Mouse (Mus musculus): ENCODE measurements at regions not wholly inside any gene's neighbourhood (a gene's known extent, or its start where the extent isn't known, plus 50 kb on each side); places are given as distances from the start of the nearest gene placed in this dataset.

DNA sequence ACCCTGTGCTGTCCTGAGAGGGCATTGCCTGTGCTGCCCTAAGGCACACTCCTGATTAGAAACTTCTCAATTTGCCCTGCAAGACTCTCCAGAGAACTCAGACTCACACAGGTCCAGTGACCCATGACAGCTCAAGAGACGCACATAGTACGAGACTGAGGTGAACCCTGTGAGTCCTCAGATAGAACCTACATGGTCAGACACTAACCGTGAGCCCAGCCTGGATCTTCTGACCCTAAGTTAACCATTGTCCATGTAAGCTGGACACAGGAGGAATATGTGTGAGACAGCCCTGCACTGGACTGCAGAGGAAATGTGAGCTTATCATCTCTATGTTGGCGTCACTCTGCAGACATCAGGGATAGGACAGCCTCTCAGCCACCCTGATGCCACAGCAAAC lies 91.4 kb upstream of the Selenok start:
- no peak for DNase-seq (ENCODE audit: low spot score in 2 of 2)

GRCm38 (mm10) chr14:29877671-29878422 lies 90.3 kb upstream of the Selenok start:
- DNase-seq (ENCODE audit: low spot score in 2 of 2) = peak; percentile 30 to 41

GRCm38 (mm10) chr14:29878423-29878800 lies 89.7 kb upstream of the Selenok start:
- no peak for DNase-seq (ENCODE audit: low spot score in 2 of 2)

DNA sequence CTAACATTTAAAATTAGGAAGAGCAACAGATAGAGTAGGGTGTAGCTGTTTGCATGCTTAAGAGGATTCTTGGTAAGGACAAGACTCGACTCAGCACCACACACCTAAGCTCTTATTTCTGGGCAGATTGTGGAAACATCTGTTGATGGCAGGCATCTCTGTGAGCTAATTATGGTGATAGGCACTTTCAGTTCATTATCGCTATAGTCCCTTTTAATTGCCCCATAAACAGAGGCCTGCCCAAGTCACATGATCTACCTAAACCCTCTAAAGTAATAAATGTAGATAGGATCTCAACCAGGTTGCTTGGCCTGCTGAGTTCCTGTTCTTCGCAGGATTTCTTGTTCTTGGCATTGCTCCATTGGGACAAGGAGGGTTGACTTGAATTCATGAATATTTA lies 88.8 kb upstream of the Selenok start:
- no peak for DNase-seq (ENCODE audit: low spot score in 2 of 2)

DNA sequence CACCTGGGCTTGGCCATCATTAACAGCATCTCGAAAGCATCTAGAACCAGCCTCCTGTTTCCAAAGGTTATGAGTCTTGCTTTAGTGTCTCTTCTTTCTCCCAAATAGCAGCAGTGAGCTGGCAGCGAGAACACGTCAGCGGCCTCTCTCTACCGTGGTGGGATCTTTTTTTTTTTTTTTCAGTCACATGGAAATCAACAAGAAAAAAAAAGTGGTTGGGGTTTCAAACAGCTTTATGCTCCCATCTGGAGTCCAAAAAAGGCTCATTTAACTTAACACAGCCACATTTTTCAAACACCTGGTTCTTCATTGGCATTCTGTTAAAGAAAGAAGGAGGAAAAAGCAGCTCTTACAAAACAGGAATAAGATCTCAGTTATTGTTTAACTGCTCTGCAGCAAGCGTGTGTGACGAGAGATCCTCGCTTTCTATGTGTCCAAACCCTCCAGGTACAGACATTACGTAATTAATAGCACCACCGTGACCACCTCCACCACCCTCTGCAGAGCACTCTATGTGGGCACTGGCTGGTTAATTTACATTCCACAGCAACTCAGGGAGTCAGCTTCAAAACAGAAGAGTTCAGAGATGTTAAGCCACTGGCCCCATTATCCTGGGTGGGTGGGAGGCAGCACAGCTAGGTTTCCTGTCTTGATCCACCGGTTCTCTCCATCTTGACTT lies 85.3 kb upstream of the Selenok start:
- peak; percentile 41 to 47 for DNase-seq (ENCODE audit: low spot score in 2 of 2)

DNA sequence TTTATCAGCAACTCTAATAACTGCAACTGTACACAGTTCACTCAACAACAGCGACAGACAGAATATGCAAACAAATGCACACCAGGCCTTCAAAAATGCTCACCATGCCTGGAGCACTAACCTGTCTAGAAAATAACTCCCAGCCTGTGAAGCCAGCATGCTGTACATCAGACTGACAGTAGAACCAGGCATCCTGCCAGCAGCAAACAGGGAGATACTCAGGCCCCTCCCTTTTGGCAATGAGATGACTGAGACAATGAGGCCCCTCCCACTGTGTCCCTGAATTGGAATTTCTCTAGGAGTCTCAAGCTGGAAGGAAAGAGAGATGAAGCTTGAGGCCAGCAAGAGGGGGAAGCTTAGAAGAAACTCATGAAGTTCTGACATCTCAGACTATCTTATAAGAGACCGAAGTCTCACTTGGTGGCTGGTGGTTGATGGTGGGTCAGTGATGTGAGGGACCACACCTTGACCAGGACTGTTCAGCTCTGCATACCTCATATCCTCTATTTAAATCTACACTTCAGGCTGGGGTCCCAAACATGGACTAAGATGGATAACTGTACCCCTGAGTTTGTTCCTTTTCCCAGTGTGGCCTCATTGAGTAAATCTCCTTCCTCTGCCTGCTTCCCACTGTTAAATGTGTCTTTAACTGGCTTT lies 72.6 kb upstream of the Selenok start:
- peak; percentile 73 to 83 for DNase-seq (ENCODE audit: low spot score in 2 of 2)

DNA sequence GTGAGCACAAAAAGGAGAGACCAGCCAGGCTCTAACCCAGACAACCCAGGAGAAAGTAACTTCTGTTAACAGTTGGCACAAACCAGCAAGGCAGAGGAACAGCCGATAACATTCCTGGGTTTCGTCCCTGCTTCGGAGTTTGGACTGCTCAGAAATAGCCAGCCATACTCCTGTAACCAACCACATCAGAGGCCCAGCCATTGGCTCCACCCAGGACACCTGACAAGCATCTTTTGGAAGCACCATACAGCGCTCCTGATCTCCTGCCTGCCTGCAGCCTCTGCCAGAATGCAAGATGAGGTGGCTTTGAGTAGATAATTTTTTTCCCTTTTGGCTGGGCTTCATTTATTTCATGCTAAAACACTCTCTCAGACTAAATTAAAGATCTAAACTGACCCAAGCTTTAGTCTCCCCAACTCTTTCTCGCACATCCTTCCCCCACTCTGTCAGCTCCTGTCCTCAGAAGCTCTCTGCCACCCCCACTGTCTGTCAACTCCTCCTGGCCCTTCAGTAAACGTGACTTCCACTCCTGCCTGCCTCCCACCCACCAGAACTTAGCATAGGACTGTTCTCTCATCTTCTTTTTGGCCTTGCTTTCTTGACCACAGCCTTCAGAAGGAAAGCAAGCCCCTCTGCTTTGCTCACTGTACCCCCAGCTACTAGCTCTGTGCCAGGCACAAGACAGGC lies 72.0 kb upstream of the Selenok start:
- no peak for DNase-seq (ENCODE audit: low spot score in 2 of 2)

DNA sequence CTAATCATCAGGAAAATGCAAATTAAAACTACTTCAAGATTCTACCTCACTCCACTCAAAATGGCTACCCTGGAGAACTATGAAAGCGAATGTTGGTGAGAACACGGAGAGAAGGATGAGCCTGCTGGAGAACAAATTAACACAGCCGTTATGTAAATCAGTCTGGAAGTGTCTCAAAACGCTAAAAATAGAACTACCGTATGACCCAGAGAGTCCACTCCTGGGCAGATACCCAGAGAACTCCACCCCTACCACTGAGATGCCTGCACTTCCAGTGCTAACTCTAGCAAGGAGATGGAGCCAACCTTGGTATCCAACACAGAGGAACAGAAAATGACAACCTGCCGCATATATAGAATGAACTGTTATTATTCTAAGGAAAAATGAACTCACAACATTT lies 67.2 kb upstream of the Selenok start:
- DNase-seq (ENCODE audit: low spot score in 2 of 2) = no peak

DNA sequence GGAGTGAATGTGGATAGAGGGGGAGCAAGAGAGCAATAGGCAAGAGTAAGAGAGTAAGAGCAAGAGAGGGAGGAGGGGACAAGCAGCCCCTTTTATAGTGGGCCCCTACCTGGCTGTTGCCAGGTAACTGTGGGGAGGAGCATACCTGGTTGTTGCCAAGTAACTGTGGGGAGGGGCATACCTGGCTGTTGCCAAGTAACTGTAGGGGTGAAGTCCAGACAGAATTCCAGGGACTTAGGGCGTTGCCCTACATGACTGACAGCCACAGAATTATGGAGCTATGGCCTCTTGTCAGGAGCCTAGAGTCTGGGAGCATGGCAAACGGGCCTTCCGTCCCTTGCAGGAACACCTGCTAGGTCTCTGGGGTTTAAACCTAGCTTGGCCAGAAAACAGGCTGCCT lies 64.5 kb upstream of the Selenok start:
- no peak for DNase-seq (ENCODE audit: low spot score in 2 of 2)

- DNase-seq (ENCODE audit: low spot score in 2 of 2) = no peak
Observed at GRCm38 (mm10) chr14:29904856-29905255, 63.3 kb upstream of the Selenok start.

- no peak for DNase-seq (ENCODE audit: low spot score in 2 of 2)
Observed at GRCm38 (mm10) chr14:29909741-29910140, 58.4 kb upstream of the Selenok start.

Data from right cerebral cortex, postnatal 10 days (tissue).